Mouse (Mus musculus) heart, adult 2 months (tissue): ENCODE data around the gene Agpat4.

Source experiments
- CTCF ChIP-seq: fragments of 200-600 bp; IDR thresholded peaks from 2 replicates; pipeline ENCODE4 v1.8.1; 2022; ENCODE audit warnings: antibody characterized with exemption, mild to moderate bottlenecking, moderate library complexity
- EP300 ChIP-seq: fragments of 200-500 bp; IDR thresholded peaks from 2 replicates; pipeline ENCODE4 v1.6.1; 2011; ENCODE audit warnings: low read depth, low read length, control low read depth; ENCODE audit not compliant: insufficient read depth

DNA sequence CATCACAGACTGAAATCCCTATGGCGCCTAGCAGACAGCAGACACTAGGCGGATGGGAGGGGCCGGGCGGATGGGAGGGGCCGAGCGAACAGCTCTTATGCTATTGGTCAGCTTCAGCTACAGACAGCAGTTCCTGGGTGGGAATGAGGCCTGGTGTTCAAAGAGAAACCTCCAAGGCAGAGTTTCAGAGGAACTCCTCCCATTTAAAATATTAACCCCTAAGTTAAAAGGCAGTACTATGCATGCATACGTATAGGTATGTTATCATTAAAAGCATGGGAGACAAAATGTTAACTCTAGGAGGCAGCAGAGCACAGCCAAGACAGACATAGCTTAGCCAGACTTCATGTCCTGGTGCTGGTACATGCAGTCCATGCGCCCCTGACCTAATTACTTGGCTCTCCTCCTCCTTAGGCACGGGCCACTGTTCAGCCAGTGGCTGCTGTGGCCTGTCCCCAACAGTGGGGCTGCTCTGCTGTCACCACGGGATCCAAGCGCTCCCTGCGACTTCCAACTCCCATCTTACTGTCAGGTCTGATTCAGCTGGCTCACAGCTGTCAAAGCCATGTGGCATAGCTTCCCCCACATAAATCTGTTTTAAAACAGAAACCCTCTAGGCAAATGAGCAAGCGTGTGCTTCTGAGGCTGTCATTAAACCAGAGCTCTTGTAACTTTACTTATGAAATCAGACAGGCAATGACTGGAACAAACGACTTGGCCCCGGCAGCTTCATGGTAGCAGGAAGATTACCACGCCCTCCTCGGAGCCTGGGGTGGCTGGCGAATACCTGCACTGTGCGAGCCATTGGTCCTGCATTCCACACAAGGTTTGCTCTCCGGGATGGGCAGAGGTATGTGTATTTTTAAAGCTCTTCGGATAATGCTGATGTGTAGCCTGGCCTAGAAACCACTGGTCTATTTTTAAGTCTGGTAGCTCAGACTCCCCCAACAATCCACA is 147.7 kb downstream of the Agpat4 start:
- TF ChIP-seq EP300 (0 out of 2 replicates have a peak, but pooled peaks have one; percentile 53), CTCF (peak; percentile 69)
